Mouse (Mus musculus): ENCODE measurements around the gene Tm9sf3.

DNA sequence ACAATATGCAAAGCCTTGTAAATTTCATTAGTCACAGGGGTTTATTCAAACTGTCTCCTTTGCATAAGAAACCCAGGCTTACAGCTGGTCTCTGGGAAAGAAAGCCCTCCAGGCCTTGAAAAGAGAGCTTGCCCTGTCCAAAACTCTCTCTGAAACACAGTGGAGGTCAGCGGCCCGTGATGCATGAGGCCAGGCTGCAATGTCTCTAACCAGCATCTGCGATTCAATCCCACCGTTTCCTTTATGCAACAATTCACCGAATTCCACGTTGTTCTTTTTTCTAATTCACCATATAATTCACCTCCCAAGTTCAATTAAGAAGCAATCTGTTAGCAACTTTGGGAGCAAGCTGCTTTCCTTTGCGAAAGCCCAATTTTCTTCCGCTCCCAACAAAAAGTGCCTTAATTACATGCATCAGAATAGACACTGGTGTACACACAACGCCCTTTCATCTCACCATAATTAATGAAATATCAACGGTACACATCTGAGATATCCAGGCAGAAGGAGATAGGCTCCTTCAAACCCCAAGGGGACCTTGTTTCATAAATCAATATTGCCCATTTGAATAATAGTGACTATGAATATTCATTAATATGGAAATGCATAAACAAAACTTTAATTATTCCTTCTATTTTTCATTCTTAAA, 99.2 kb downstream of the Tm9sf3 start:
- TF ChIP-seq POLR2A (IDR thresholded peaks at IDR 0.05; ENCODE audit: low read depth, low read length) (no peak), CTCF (IDR thresholded peaks at IDR 0.05; ENCODE audit: borderline replicate concordance, insufficient read depth, low read length) (no peak)
